Mouse (Mus musculus) heart, postnatal 0 days (tissue): ENCODE data around the gene 4930544G11Rik. TPM values are rescaled to one million over a fixed set of nuclear protein-coding genes. Genes with fewer than 3 reads are reported as not detected.

ENCODE experiments used
- ATAC-seq: fragments of 200-750 bp; cut with Nextera tagmentation; 2 replicates; pipeline ENCODE4 v1.8.0; 2017; ENCODE audit warnings: low read depth, moderate number of reproducible peaks, moderate library complexity; ENCODE audit not compliant: insufficient read depth
- DNase-seq: peaks from one replicate; pipeline ENCODE4 v3.0.0-alpha.2; 2016; ENCODE audit warnings: low spot score
- H3K27ac ChIP-seq: fragments of 300-500 bp; sonication (generic); 2 replicates; pipeline ENCODE4 v1.5.1; 2014; ENCODE audit warnings: low read depth, mild to moderate bottlenecking
- H3K27me3 ChIP-seq: fragments of 300-500 bp; sonication (generic); 2 replicates; pipeline ENCODE4 v1.6.1; 2014; ENCODE audit warnings: low read length, mixed read lengths; ENCODE audit not compliant: control insufficient read depth, insufficient read depth
- H3K36me3 ChIP-seq: fragments of 300-500 bp; sonication (generic); replicated peaks from 2 replicates; pipeline ENCODE4 v1.6.1; 2014; ENCODE audit warnings: low read length, mixed read lengths; ENCODE audit not compliant: control insufficient read depth, insufficient read depth
- H3K4me1 ChIP-seq: fragments of 300-500 bp; sonication (generic); 2 replicates; pipeline ENCODE4 v1.6.1; 2014; ENCODE audit warnings: antibody characterized with exemption; ENCODE audit not compliant: control insufficient read depth, insufficient read depth
- H3K4me2 ChIP-seq: fragments of 300-500 bp; sonication (generic); 2 replicates; pipeline ENCODE4 v1.6.1; 2014; ENCODE audit warnings: low read depth, mild to moderate bottlenecking, low read length, moderate library complexity
- H3K4me3 ChIP-seq: fragments of 300-500 bp; sonication (generic); 2 replicates; pipeline ENCODE4 v1.5.1; 2014; ENCODE audit warnings: low read depth, low read length
- H3K9ac ChIP-seq: fragments of 300-500 bp; sonication (generic); replicated peaks from 2 replicates; pipeline ENCODE4 v1.6.1; 2014; ENCODE audit warnings: low read depth, low read length, mixed read lengths
- H3K9me3 ChIP-seq: fragments of 300-500 bp; sonication (generic); replicated peaks from 2 replicates; pipeline ENCODE4 v1.6.1; 2016; ENCODE audit warnings: low read length; ENCODE audit not compliant: control insufficient read depth
- CTCF ChIP-seq: IDR thresholded peaks from 2 replicates; pipeline ENCODE4 v1.5.1; 2016; ENCODE audit warnings: antibody characterized with exemption, control low read depth, low read depth
- EP300 ChIP-seq: IDR thresholded peaks from 2 replicates; pipeline ENCODE4 v1.6.1; 2016; ENCODE audit warnings: antibody characterized with exemption, low read depth
- WGBS: fragments of 180-500 bp; shearing (Covaris S2); extraction: QIAGEN DNeasy Blood & Tissue Kit; methylation state at CpG from one replicate; pipeline ENCODE4 v1.1.7; 2014; 5-methylcytosine and 5-hydroxymethylcytosine counted together
- polyA plus RNA-seq: library from polyadenylated mRNA; unstranded; fragments of >200 nt; fragmentation: Nextera tagmentation; extraction: Ambion mirVana; gene quantifications from 2 replicates; pipeline ENCODE4 v1.2.1, GENCODE M21; 2015
- total RNA-seq: library from RNA; depleted of rRNA; stranded (reverse); fragments of >200 nt; gene quantifications from 2 replicates; pipeline ENCODE4 v1.2.3, GENCODE M21; 2014; ENCODE audit warnings: low replicate concordance

Gene 4930544G11Rik
- total and polyA plus RNA-seq, 2 experiments from 2014 or later, result not detected

GRCm38 (mm10) chr6:65925737-65926333 is 26.6 kb upstream of the 4930544G11Rik start:
- Histone ChIP-seq H3K36me3 (peaks cover 13% of the 10 kb centered on the region), H3K4me1 (peaks cover 15% of the 10 kb centered on the region), H3K4me2 (no peak overlapping the region), H3K27ac (no peak overlapping the region), H3K4me3 (no peak overlapping the region), H3K9me3 (no peaks in the 10 kb centered on the region), H3K27me3 (no peaks in the 10 kb centered on the region), H3K9ac (no peak overlapping the region)
- TF ChIP-seq EP300 (no peak), CTCF (no peak)
- DNase-seq, result no peak
- WGBS, result 81% methylated on average over 3 of the region's 3 CpGs
- no peak for ATAC-seq

GRCm38 (mm10) chr6:65930523-65930922 is 21.9 kb upstream of the 4930544G11Rik start:
- H3K4me2 ChIP-seq, result no peak overlapping the region
- no peak for TF ChIP-seq EP300
- no peak for TF ChIP-seq CTCF
- H3K9me3 ChIP-seq, result no peaks in the 10 kb centered on the region
- WGBS, result 82% methylated on average over 1 of the region's 1 CpGs
- no peak for DNase-seq
- no peak overlapping the region for H3K27ac ChIP-seq
- H3K4me3 ChIP-seq, result no peak overlapping the region
- no peak overlapping the region for H3K9ac ChIP-seq
- no peaks in the 10 kb centered on the region for H3K4me1 ChIP-seq
- H3K27me3 ChIP-seq, result no peaks in the 10 kb centered on the region
- H3K36me3 ChIP-seq, result peaks cover 21% of the 10 kb centered on the region
- ATAC-seq, result no peak

- no peak for ATAC-seq
- WGBS, result 78% methylated on average over 1 of the region's 1 CpGs
Observed at GRCm38 (mm10) chr6:65932776-65933175, 19.6 kb upstream of the 4930544G11Rik start.

GRCm38 (mm10) chr6:65933177-65933576 is 19.2 kb upstream of the 4930544G11Rik start:
- DNase-seq (no peak), ATAC-seq (no peak)
- H3K9me3 ChIP-seq, result no peaks in the 10 kb centered on the region

More at GRCm38 (mm10) chr6:65932776-65933175, 19.6 kb upstream of the 4930544G11Rik start:
- no peaks in the 10 kb centered on the region for H3K27me3 ChIP-seq
- no peak overlapping the region for H3K9ac ChIP-seq
- no peak overlapping the region for H3K4me3 ChIP-seq
- H3K4me1 ChIP-seq, result no peaks in the 10 kb centered on the region
- H3K36me3 ChIP-seq, result peaks cover 23% of the 10 kb centered on the region
- H3K4me2 ChIP-seq, result no peak overlapping the region
- DNase-seq, result no peak
- no peak overlapping the region for H3K27ac ChIP-seq
- no peaks in the 10 kb centered on the region for H3K9me3 ChIP-seq
- TF ChIP-seq CTCF, result no peak
- no peak for TF ChIP-seq EP300

GRCm38 (mm10) chr6:65935566-65936281 is 16.7 kb upstream of the 4930544G11Rik start:
- WGBS, result 78% methylated on average over 7 of the region's 7 CpGs
- DNase-seq, result no peak
- Histone ChIP-seq H3K27me3 (no peaks in the 10 kb centered on the region), H3K27ac (no peak overlapping the region), H3K9ac (no peak overlapping the region), H3K9me3 (no peaks in the 10 kb centered on the region), H3K36me3 (peaks cover 13% of the 10 kb centered on the region; the same call in 1 of the 2 replicates), H3K4me3 (no peak overlapping the region), H3K4me2 (no peak overlapping the region), H3K4me1 (no peaks in the 10 kb centered on the region)
- TF ChIP-seq CTCF (no peak), EP300 (no peak)
- ATAC-seq, result no peak

More at GRCm38 (mm10) chr6:65933177-65933576, 19.2 kb upstream of the 4930544G11Rik start:
- Histone ChIP-seq H3K4me2 (no peak overlapping the region), H3K9ac (no peak overlapping the region), H3K36me3 (peaks cover 23% of the 10 kb centered on the region), H3K4me3 (no peak overlapping the region), H3K27ac (no peak overlapping the region), H3K4me1 (no peaks in the 10 kb centered on the region), H3K27me3 (no peaks in the 10 kb centered on the region)
- 58% methylated on average over 4 of the region's 4 CpGs for WGBS
- TF ChIP-seq EP300, result no peak
- TF ChIP-seq CTCF, result no peak
